Mouse (Mus musculus): ENCODE results near the gene Parp3.

- no peak for TF ChIP-seq TAL1 (IDR thresholded peaks at IDR 0.05; ENCODE audit: low read length)
- no peak for TF ChIP-seq BHLHE40 (IDR thresholded peaks at IDR 0.05; ENCODE audit: borderline replicate concordance, low read depth, low read length)
- no peak for TF ChIP-seq USF2 (IDR thresholded peaks at IDR 0.05; ENCODE audit: borderline replicate concordance in 1 of 2, insufficient read depth in 1 of 2, low read depth in 1 of 2, low read length in 2 of 2)
- no peak for TF ChIP-seq HCFC1 (IDR thresholded peaks at IDR 0.05; ENCODE audit: low read depth, low read length)
- no peak for TF ChIP-seq TBP (IDR thresholded peaks at IDR 0.05; ENCODE audit: low read depth, low read length)
- no peak for TF ChIP-seq ZMIZ1 (IDR thresholded peaks at IDR 0.05; ENCODE audit: low read depth, low read length)
- no peak for TF ChIP-seq CTCF (IDR thresholded peaks at IDR 0.05 in 2 of 3, conservative IDR thresholded peaks at IDR 0.05 in 1 of 3; ENCODE audit: control insufficient read depth in 1 of 3, insufficient read depth in 1 of 3, low read depth in 2 of 3, low read length in 3 of 3, poor library complexity in 1 of 3, severe bottlenecking in 1 of 3)
- no peak for TF ChIP-seq ELF1 (IDR thresholded peaks at IDR 0.05; ENCODE audit: low read depth, low read length)
Measured at GRCm38 (mm10) chr9:106481676-106482075, 4.9 kb upstream of the Parp3 start.
